Mouse (Mus musculus) forebrain, postnatal 0 days (tissue): Measurements from ENCODE around the gene Sipa1l3. TPM values are rescaled to one million over a fixed set of nuclear protein-coding genes. Genes with fewer than 3 reads are reported as not detected.

Experiments used
- ATAC-seq: fragments of 200-750 bp; cut with Nextera tagmentation; 2 replicates; pipeline ENCODE4 v1.8.0; 2017; ENCODE audit warnings: mild to moderate bottlenecking, moderate library complexity
- DNase-seq: peaks from one replicate; pipeline ENCODE4 v3.0.0-alpha.2; 2015
- H3K27ac ChIP-seq: fragments of 300-500 bp; sonication (generic); 2 replicates; pipeline ENCODE4 v1.5.1; 2014; ENCODE audit warnings: low read depth, mild to moderate bottlenecking, antibody characterized with exemption, low read length, moderate library complexity, mixed read lengths
- H3K27me3 ChIP-seq: fragments of 300-500 bp; sonication (generic); 2 replicates; pipeline ENCODE4 v1.6.1; 2014; ENCODE audit warnings: mild to moderate bottlenecking, low read length, mixed read lengths; ENCODE audit not compliant: insufficient read depth
- H3K36me3 ChIP-seq: fragments of 300-500 bp; sonication (generic); 2 replicates; pipeline ENCODE4 v1.6.1; 2014; ENCODE audit warnings: mild to moderate bottlenecking, moderate library complexity; ENCODE audit not compliant: insufficient read depth
- H3K4me1 ChIP-seq: fragments of 300-500 bp; sonication (generic); 2 replicates; pipeline ENCODE4 v1.6.1; 2014; ENCODE audit warnings: antibody characterized with exemption; ENCODE audit not compliant: insufficient read depth
- H3K4me2 ChIP-seq: fragments of 300-500 bp; sonication (generic); 2 replicates; pipeline ENCODE4 v1.6.1; 2014; ENCODE audit warnings: low read depth, mild to moderate bottlenecking, moderate library complexity
- H3K4me3 ChIP-seq: fragments of 300-500 bp; sonication (generic); 2 replicates; pipeline ENCODE4 v1.5.1; 2014; ENCODE audit warnings: low read depth, low read length, mixed read lengths
- H3K9ac ChIP-seq: fragments of 300-500 bp; sonication (generic); 2 replicates; pipeline ENCODE4 v1.6.1; 2014; ENCODE audit warnings: mild to moderate bottlenecking
- H3K9me3 ChIP-seq: fragments of 300-500 bp; sonication (generic); 2 replicates; pipeline ENCODE4 v1.6.1; 2016; ENCODE audit warnings: low read length
- CTCF ChIP-seq: sonication (generic); IDR thresholded peaks from 2 replicates; pipeline ENCODE4 v1.5.1; 2016; ENCODE audit warnings: antibody characterized with exemption, control low read depth, low read depth
- WGBS: fragments of 180-500 bp; shearing (Covaris S2); extraction: QIAGEN DNeasy Blood & Tissue Kit; methylation state at CpG from one replicate; pipeline ENCODE4 v1.1.7; 2014; 5-methylcytosine and 5-hydroxymethylcytosine counted together
- polyA plus RNA-seq: library from polyadenylated mRNA; unstranded; fragments of >200 nt; fragmentation: Nextera tagmentation; extraction: Ambion mirVana; gene quantifications from 2 replicates; pipeline ENCODE4 v1.2.1, GENCODE M21; 2015
- total RNA-seq: library from RNA; depleted of rRNA; stranded (reverse); fragments of >200 nt; gene quantifications from 2 replicates; pipeline ENCODE4 v1.2.3, GENCODE M21; 2014

Gene Sipa1l3
- total and polyA plus RNA-seq, 2 experiments from 2014 or later = 12.1 to 44.1 TPM

DNA sequence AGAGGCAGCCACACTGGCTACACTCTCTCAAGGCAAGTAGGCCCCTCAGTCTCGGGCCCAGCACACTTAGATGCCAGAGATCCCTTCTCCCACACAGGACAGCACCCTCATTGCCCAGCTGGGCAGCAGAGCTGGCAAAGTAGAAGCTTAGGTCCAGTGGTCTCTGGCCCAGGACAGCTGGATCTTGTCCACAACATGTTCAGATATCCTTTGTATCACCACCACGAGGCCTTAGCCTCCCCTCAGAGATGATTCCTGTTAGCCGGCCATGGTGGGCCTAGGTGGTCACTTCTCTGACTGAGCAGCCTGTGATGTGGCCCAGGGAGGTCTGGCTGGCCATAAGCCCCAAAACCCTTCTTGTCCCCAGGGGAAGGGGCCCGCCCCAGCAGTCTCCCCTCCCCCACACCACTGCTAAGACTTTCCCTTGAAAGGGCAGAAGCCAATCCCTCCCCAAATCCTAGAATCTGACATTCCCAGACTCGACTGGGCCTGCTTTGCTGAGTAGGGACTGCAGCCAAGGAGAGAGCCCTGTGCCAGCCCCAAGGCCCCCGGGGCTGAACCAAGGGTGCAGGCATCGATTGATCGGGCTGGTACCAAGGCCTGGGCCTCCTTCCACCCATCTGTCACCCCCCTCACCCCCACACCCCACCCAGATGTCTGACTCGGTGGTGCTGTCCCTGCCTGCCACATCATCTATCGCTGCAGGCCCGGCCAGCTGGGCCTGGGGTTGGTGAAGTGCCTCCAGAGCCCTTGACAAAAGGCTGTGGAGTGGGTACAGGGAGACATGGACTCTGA lies 227.6 kb downstream of the Sipa1l3 start:
- no peaks in the 10 kb centered on the region for H3K27me3 ChIP-seq
- WGBS = 42% methylated on average over 11 of the region's 11 CpGs
- H3K9ac ChIP-seq = no peak overlapping the region
- ATAC-seq (no peak), DNase-seq (no peak)
- no peak for TF ChIP-seq CTCF
- H3K4me2 ChIP-seq = no peak overlapping the region
- H3K4me3 ChIP-seq = no peak overlapping the region
- no peaks in the 10 kb centered on the region for H3K9me3 ChIP-seq
- H3K27ac ChIP-seq = peak overlapping the region; percentile 5; the same call in 1 of the 2 replicates
- H3K36me3 ChIP-seq = no peaks in the 10 kb centered on the region
- H3K4me1 ChIP-seq = 0 out of 2 replicates have a peak, but pooled peaks cover 5% of the 10 kb centered on the region

DNA sequence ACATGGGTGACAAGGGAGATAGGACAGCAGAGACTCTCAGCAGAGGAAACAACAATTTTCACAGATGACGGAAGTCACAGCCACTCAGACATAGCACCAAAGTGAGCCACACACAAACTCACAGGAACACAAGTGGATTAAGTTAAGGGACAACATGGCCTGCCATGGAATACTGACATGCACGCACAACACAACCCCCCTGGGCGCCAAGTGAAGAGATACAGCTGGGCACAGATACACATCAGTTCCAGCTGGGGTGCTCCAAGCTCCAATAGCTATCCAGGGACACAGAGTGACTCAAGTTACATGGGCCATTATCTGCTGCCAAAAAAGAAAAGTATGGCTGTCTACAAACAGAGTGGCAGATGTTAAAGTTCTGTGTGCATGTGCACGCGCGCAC lies 228.6 kb downstream of the Sipa1l3 start:
- TF ChIP-seq CTCF = no peak
- DNase-seq = no peak
- Histone ChIP-seq H3K4me2 (no peak overlapping the region), H3K9me3 (no peaks in the 10 kb centered on the region), H3K27me3 (no peaks in the 10 kb centered on the region), H3K36me3 (no peaks in the 10 kb centered on the region), H3K4me3 (no peak overlapping the region; the same call in 1 of the 2 replicates), H3K27ac (no peak overlapping the region), H3K4me1 (0 out of 2 replicates have a peak, but pooled peaks cover 5% of the 10 kb centered on the region), H3K9ac (no peak overlapping the region)
- 78% methylated on average over 6 of the region's 6 CpGs for WGBS
- ATAC-seq = no peak

DNA sequence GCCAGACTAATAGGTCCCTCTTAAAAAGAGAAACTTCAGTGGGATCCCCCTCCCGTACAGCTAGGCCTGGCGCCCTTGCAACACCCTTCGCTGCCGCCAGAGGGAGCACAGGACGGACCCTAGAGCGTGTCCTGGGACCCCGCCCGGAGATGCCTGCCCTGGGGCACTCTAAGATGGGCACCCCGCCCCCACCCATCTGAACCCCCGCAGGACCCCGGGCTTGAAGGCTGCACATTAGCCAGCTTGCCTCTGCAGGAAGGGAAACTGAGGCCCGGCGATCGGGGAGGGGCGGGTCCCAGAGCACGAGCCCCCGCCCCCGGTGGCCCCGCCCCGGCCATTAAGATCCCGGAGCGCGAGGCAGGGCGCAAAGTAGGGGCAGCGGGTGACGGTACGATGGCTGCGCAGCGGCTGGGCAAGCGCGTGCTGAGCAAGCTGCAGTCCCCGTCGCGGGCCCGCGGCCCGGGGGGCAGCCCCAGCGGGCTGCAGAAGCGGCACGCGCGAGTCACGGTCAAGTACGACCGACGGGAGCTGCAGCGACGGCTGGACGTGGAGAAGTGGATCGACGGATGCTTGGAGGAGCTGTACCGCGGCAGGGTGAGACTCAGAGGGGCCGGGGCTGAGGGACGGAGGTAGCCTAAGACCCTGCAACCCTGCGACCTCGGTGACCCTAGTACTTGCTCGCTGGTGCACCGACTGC lies 229.4 kb downstream of the Sipa1l3 start, which contains the start of gene Ppp1r14a:
Gene Ppp1r14a, plus strand, starts transcription at position 367 of the 697 bp plus-strand sequence.
- Histone ChIP-seq H3K9me3 (no peaks in the 10 kb centered on the region), H3K27ac (no peak within 1 kb of the TSS), H3K36me3 (no peaks in the 10 kb centered on the region), H3K4me2 (peak within 1 kb of the TSS; percentile 77), H3K9ac (peak within 1 kb of the TSS; percentile 46), H3K27me3 (no peaks in the 10 kb centered on the region), H3K4me1 (0 out of 2 replicates have a peak, but pooled peaks cover 5% of the 10 kb centered on the region), H3K4me3 (peak within 1 kb of the TSS; percentile 45)
- WGBS = 2% methylated on average over 53 of the region's 59 CpGs
- TF ChIP-seq CTCF = peak; percentile 80
- ATAC-seq = peak; percentile 40; the same call in 1 of the 2 replicates
- peak; percentile 69 for DNase-seq

- H3K27ac ChIP-seq = no peak overlapping the region
- no peaks in the 10 kb centered on the region for H3K27me3 ChIP-seq
- no peak for TF ChIP-seq CTCF
- no peak for DNase-seq
- H3K4me1 ChIP-seq = 0 out of 2 replicates have a peak, but pooled peaks cover 5% of the 10 kb centered on the region
- no peaks in the 10 kb centered on the region for H3K36me3 ChIP-seq
- H3K4me3 ChIP-seq = no peak overlapping the region
- no peak overlapping the region for H3K4me2 ChIP-seq
- no peak for ATAC-seq
- no peaks in the 10 kb centered on the region for H3K9me3 ChIP-seq
- WGBS = 93% methylated on average over 2 of the region's 2 CpGs
- no peak overlapping the region for H3K9ac ChIP-seq
Measured at GRCm38 (mm10) chr7:29288079-29288478, 230.4 kb downstream of the Sipa1l3 start.

DNA sequence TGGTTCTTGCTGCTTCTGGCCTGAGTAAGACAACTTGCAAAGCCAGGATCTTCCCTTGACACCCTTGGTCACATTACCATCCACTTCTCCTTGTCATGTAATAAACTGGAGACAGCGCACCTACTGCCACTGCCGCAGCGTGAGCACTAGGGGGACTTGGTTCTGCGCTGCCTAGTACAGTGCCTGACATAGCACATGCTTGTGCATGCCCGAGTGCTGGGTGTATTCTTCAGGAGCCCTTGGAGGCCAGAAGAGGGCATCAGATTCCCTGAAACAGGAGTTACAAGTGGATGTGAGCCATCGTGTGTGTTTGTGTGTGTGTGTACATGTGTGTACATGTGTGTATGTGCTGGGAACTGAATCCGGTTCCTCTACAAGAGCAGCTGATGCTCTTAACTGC lies 231.0 kb downstream of the Sipa1l3 start:
- Histone ChIP-seq H3K4me2 (no peak overlapping the region), H3K4me1 (0 out of 2 replicates have a peak, but pooled peaks cover 4% of the 10 kb centered on the region), H3K27me3 (no peaks in the 10 kb centered on the region), H3K9me3 (no peaks in the 10 kb centered on the region), H3K9ac (no peak overlapping the region), H3K36me3 (no peaks in the 10 kb centered on the region), H3K4me3 (no peak overlapping the region), H3K27ac (no peak overlapping the region)
- WGBS = 89% methylated on average over 7 of the region's 7 CpGs
- ATAC-seq = no peak
- no peak for DNase-seq
- TF ChIP-seq CTCF = peak; percentile 39; the same call in 1 of the 2 replicates

DNA sequence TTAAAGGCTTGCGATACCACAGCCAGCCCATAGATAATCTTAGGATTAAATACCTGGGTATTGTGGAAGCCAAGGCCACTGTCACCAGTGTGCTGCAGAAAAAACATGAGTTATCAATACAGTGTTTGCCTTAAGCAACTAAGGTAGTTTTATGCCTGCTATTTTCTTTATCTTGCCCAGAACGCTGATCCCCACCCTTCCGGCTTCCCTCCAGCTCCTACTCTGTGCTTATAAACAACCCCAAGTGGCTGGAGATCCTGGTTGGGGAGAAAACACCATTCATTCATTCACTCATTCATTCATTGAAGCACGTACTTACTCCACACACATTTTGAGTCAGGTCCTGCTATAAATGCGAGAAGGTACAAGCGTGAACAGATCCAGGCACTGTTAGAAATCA lies 233.9 kb downstream of the Sipa1l3 start:
- no peaks in the 10 kb centered on the region for H3K9me3 ChIP-seq
- no peak for DNase-seq
- H3K9ac ChIP-seq = no peak overlapping the region
- no peaks in the 10 kb centered on the region for H3K36me3 ChIP-seq
- no peak overlapping the region for H3K4me2 ChIP-seq
- H3K27ac ChIP-seq = no peak overlapping the region
- no peak for TF ChIP-seq CTCF
- 90% methylated on average over 6 of the region's 6 CpGs for WGBS
- H3K27me3 ChIP-seq = no peaks in the 10 kb centered on the region; the same call in 1 of the 2 replicates
- ATAC-seq = no peak
- H3K4me3 ChIP-seq = no peak overlapping the region
- no peaks in the 10 kb centered on the region for H3K4me1 ChIP-seq

- no peak overlapping the region for H3K27ac ChIP-seq
- H3K9ac ChIP-seq = no peak overlapping the region
- no peak overlapping the region for H3K4me3 ChIP-seq
- TF ChIP-seq CTCF = no peak
- no peak for ATAC-seq
- no peaks in the 10 kb centered on the region for H3K4me1 ChIP-seq
- 82% methylated on average over 4 of the region's 4 CpGs for WGBS
- no peak for DNase-seq
- no peaks in the 10 kb centered on the region; the same call in 1 of the 2 replicates for H3K27me3 ChIP-seq
- H3K9me3 ChIP-seq = no peaks in the 10 kb centered on the region
- no peak overlapping the region for H3K4me2 ChIP-seq
- H3K36me3 ChIP-seq = no peaks in the 10 kb centered on the region
Measured at GRCm38 (mm10) chr7:29283876-29284275, 234.6 kb downstream of the Sipa1l3 start.
